Mouse (Mus musculus) heart, embryonic 11.5 days (tissue): ENCODE data around the gene Eaf2. TPM values are rescaled to one million over a fixed set of nuclear protein-coding genes. Genes with fewer than 3 reads are reported as not detected.

Source experiments
- ATAC-seq: fragments of 200-750 bp; cut with Nextera tagmentation; replicated peaks from 2 replicates; pipeline ENCODE4 v1.8.0; 2017; ENCODE audit warnings: moderate library complexity; ENCODE audit not compliant: insufficient number of reproducible peaks, low FRiP score, low TSS enrichment
- H3K27ac ChIP-seq: fragments of 300-500 bp; sonication (generic); 2 replicates; pipeline ENCODE4 v1.5.1; 2014; ENCODE audit warnings: mild to moderate bottlenecking, low read depth, low read length
- H3K27me3 ChIP-seq: fragments of 300-500 bp; sonication (generic); 2 replicates; pipeline ENCODE4 v1.6.1; 2014; ENCODE audit warnings: mild to moderate bottlenecking, low read length, mixed read lengths; ENCODE audit not compliant: control insufficient read depth, insufficient read depth
- H3K36me3 ChIP-seq: fragments of 300-500 bp; sonication (generic); 2 replicates; pipeline ENCODE4 v1.6.1; 2014; ENCODE audit warnings: mild to moderate bottlenecking, low read length, moderate library complexity, mixed read lengths; ENCODE audit not compliant: control insufficient read depth, insufficient read depth
- H3K4me1 ChIP-seq: fragments of 300-500 bp; sonication (generic); 2 replicates; pipeline ENCODE4 v1.6.1; 2014; ENCODE audit warnings: low read length; ENCODE audit not compliant: control insufficient read depth, insufficient read depth
- H3K4me2 ChIP-seq: fragments of 300-500 bp; sonication (generic); 2 replicates; pipeline ENCODE4 v1.6.1; 2014; ENCODE audit warnings: mild to moderate bottlenecking, moderate library complexity
- H3K4me3 ChIP-seq: fragments of 300-500 bp; sonication (generic); 2 replicates; pipeline ENCODE4 v1.5.1; 2014; ENCODE audit warnings: low read depth, low read length
- H3K9ac ChIP-seq: fragments of 300-500 bp; sonication (generic); 2 replicates; pipeline ENCODE4 v1.6.1; 2014; ENCODE audit warnings: mild to moderate bottlenecking, low read depth, low read length, moderate library complexity
- H3K9me3 ChIP-seq: fragments of 300-500 bp; sonication (generic); replicated peaks from 2 replicates; pipeline ENCODE4 v1.6.1; 2016; ENCODE audit warnings: low read length; ENCODE audit not compliant: control insufficient read depth
- WGBS: fragments of 180-500 bp; shearing (Covaris S2); extraction: QIAGEN DNeasy Blood & Tissue Kit; methylation state at CpG from one replicate; pipeline ENCODE4 v1.1.7; 2014; ENCODE audit not compliant: insufficient replicate concordance; 5-methylcytosine and 5-hydroxymethylcytosine counted together
- polyA plus RNA-seq: library from polyadenylated mRNA; unstranded; fragments of >200 nt; fragmentation: Nextera tagmentation; extraction: Ambion mirVana; gene quantifications from 2 replicates; pipeline ENCODE4 v1.2.1, GENCODE M21; 2014

Gene Eaf2
- polyA plus RNA-seq, 1 experiment from 2014 or later: 0.80 TPM

DNA sequence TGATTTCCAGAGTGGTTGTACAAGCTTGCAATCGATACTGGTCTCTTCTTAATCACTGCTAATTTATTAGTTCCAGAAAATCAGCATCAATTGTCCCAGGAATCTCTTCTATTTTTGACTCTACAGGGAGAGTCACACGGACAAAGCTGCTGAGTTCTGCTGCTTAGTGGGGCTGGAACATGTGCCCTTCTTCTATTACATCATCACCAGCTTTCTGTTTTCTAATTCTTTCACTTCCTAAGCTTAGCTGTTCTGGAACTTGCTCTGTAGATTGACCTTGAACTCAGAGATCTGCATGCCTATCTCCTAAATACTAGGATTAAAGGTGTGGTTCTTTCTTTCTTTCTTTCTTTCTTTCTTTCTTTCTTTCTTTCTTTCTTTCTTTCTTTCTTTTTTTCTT is 76.5 kb downstream of the Eaf2 start:
- WGBS: 76% methylated on average over 2 of the region's 2 CpGs
- Histone ChIP-seq H3K9me3 (no peaks in the 10 kb centered on the region), H3K4me3 (no peak overlapping the region), H3K9ac (no peak overlapping the region), H3K4me1 (no peaks in the 10 kb centered on the region), H3K27me3 (no peaks in the 10 kb centered on the region), H3K4me2 (no peak overlapping the region), H3K36me3 (no peaks in the 10 kb centered on the region), H3K27ac (no peak overlapping the region)
- ATAC-seq: no peak

DNA sequence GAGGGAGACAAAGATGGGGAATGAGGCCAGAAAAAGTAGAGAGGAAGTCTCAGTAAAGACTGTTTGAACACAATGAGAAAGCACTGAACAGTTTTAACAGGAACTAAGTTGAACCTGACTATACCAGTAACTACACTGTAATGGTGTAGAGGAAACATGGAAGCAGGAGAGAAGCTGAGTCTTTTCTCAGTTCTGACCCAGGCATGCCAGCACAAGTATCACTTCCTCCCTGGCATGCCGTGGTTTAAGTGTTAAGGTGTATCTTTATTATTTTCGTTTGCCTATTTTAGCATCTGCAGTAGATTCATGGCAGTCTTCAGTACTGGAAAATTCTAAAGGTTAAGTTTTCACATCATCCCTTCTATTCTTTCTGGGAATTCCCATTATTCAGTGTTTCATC is 79.8 kb downstream of the Eaf2 start:
- Histone ChIP-seq H3K9ac (no peak overlapping the region), H3K27me3 (no peaks in the 10 kb centered on the region), H3K4me1 (no peaks in the 10 kb centered on the region), H3K9me3 (no peaks in the 10 kb centered on the region), H3K27ac (no peak overlapping the region), H3K36me3 (no peaks in the 10 kb centered on the region), H3K4me2 (no peak overlapping the region), H3K4me3 (no peak overlapping the region)
- ATAC-seq: no peak
- WGBS: 78% methylated on average over 2 of the region's 2 CpGs

DNA sequence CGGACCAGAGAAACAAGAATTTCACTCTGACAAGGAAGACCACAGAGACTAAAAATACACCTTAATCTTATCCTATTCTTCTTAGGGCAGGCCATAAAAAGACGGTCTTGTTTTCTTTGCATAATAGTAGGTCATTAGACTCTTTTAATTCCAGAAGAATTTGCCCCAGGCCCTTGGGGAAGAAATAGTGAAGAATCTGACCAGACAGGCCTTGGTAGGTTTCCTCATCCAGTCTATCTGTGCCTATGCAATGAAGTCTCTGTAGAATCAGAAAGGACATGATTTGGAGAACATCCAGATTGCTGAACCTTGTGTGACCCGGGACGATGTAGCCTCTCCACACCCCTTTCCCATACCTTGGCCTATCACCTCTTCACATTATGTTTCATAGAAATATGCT is 84.6 kb downstream of the Eaf2 start:
- Histone ChIP-seq H3K4me2 (no peak overlapping the region), H3K4me3 (no peak overlapping the region), H3K9me3 (no peaks in the 10 kb centered on the region), H3K36me3 (no peaks in the 10 kb centered on the region), H3K27me3 (no peaks in the 10 kb centered on the region), H3K27ac (no peak overlapping the region), H3K9ac (no peak overlapping the region), H3K4me1 (no peaks in the 10 kb centered on the region)
- ATAC-seq: no peak
- 68% methylated on average over 4 of the region's 4 CpGs for WGBS

DNA sequence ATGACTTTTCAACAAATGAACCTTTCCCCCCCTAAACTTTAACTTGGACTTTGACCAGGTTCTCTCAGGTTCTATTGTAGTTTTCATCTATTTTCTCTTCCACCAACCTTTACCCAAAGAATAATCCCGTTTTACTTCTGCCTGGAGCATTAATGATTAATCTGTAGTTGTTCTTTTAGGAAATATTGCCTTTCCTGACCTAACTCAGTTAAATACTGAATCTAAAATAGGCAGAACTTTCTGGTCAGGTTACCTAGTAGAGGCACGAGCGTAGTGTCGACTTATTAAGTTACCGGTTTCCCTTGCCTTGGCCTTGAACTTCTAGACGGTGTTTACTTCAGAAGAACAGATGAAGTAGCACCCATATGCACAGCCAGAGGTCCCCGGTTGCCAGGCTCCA is 88.3 kb downstream of the Eaf2 start:
- no peak overlapping the region for H3K27ac ChIP-seq
- no peaks in the 10 kb centered on the region for H3K4me1 ChIP-seq
- no peaks in the 10 kb centered on the region for H3K27me3 ChIP-seq
- H3K9me3 ChIP-seq: no peaks in the 10 kb centered on the region
- no peaks in the 10 kb centered on the region for H3K36me3 ChIP-seq
- ATAC-seq: no peak
- H3K9ac ChIP-seq: no peak overlapping the region
- no peak overlapping the region for H3K4me2 ChIP-seq
- H3K4me3 ChIP-seq: no peak overlapping the region
- 77% methylated on average over 7 of the region's 7 CpGs for WGBS

DNA sequence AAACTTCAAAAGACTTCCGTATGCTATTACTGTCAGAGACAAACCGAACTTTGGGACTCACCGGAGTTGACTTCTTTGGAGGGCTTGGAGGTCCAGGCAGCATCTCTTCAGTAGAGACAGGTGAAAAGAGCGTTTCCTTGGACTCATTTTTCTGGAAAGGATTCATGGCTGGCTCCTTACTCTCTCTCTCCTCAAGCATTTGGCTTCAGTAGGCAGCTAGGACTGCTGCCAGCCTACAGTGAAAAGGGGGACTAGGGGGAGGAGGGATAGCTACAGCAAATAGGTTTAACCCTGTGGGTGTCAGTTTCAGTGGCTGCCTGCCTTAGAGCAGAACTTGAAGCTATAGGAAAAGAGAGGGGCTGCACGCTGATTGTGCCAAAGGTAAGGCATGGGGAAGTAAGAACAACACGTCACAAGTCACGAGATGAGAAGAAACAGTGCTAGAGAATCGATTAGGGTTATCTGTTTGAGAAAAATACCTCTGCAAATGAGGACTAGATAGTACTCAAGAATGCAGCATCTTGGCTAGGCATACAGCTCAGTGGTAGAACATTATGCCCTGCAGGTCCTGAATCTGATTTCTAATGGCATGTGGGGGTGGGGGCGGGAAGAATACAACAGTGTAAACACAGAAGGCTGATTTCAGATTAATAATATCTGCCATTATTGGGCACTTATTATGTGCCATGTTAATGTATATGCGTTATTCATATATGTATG is 90.0 kb downstream of the Eaf2 start, which contains the start of gene Slc15a2:
Gene Slc15a2 (minus strand): TSS at position 369 of the 720 bp plus-strand sequence.
- Histone ChIP-seq H3K9me3 (no peaks in the 10 kb centered on the region), H3K36me3 (no peaks in the 10 kb centered on the region), H3K27ac (no peak within 1 kb of the TSS), H3K4me2 (no peak within 1 kb of the TSS), H3K27me3 (no peaks in the 10 kb centered on the region), H3K4me1 (no peaks in the 10 kb centered on the region), H3K9ac (no peak within 1 kb of the TSS), H3K4me3 (no peak within 1 kb of the TSS)
- no peak for ATAC-seq
- WGBS: 62% methylated on average over 10 of the region's 10 CpGs

DNA sequence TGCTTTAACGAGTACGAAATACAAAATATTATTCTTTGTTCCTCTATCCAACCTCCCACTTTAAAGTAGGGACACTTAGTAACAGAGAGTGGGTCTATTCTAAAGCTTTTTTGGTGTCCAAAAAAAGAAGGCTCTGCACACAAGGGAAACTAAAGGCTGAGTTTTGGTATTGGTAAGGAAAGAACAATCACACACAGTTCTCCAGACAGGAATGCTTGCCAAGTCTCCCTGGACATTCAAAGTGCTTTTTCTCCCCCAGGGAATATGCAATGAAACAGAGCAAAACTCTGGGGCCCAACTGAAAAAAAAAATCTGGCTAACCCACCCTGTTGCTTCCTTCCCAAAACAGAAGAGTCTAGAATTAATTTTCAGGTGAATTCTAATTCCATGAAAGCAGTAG is 90.7 kb downstream of the Eaf2 start:
- Histone ChIP-seq H3K27me3 (no peaks in the 10 kb centered on the region), H3K4me3 (no peak overlapping the region), H3K4me1 (no peaks in the 10 kb centered on the region), H3K9ac (no peak overlapping the region), H3K36me3 (no peaks in the 10 kb centered on the region), H3K9me3 (no peaks in the 10 kb centered on the region), H3K27ac (no peak overlapping the region), H3K4me2 (no peak overlapping the region)
- 93% methylated on average over 2 of the region's 2 CpGs for WGBS
- no peak for ATAC-seq

DNA sequence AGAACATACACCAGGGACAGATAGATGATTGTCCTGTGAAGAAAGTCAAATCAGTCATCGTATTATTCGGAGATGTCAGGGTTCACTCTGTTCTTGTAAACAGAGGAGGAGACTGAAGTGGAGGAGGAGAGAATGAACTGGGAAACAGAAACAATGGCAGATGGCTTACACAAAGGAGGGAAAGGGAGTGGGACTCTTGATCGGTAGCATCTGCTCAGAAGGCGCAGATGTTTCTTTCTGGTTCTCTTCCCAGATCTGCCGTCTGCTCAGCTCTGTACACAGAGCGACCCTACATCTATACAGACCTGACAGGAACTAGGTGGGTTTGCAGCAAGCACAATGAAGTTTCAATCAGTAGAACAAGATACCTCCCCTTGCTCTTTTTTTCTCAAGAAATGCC is 99.1 kb downstream of the Eaf2 start:
- no peak for ATAC-seq
- Histone ChIP-seq H3K4me3 (no peak overlapping the region), H3K9me3 (no peaks in the 10 kb centered on the region), H3K27me3 (no peaks in the 10 kb centered on the region), H3K36me3 (no peaks in the 10 kb centered on the region), H3K4me1 (no peaks in the 10 kb centered on the region), H3K9ac (no peak overlapping the region), H3K27ac (no peak overlapping the region), H3K4me2 (no peak overlapping the region)
- WGBS: 88% methylated on average over 6 of the region's 6 CpGs

DNA sequence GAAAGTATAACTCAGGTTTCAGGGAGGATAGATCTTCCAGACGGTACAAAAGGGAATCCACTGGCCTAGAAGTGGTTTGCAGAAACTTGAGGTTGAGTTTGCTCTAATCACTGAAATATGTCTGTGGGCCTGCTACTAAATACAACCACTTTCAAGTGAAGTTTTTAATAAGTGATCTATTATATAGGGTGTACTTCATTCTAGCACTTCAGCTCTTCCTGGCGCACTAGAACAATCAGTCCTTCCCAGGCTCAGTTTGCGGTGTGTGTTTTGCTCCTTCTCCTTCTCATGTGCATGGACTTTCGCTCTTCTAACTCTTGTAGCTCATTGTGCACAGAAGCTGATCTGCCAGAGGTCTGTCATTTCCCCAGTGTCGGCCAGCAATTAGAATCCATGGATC is 101.8 kb downstream of the Eaf2 start:
- Histone ChIP-seq H3K27me3 (no peaks in the 10 kb centered on the region), H3K9me3 (no peaks in the 10 kb centered on the region), H3K4me3 (no peak overlapping the region), H3K4me2 (no peak overlapping the region), H3K4me1 (no peaks in the 10 kb centered on the region), H3K9ac (no peak overlapping the region), H3K36me3 (no peaks in the 10 kb centered on the region), H3K27ac (no peak overlapping the region)
- 81% methylated on average over 5 of the region's 5 CpGs for WGBS
- ATAC-seq: no peak

DNA sequence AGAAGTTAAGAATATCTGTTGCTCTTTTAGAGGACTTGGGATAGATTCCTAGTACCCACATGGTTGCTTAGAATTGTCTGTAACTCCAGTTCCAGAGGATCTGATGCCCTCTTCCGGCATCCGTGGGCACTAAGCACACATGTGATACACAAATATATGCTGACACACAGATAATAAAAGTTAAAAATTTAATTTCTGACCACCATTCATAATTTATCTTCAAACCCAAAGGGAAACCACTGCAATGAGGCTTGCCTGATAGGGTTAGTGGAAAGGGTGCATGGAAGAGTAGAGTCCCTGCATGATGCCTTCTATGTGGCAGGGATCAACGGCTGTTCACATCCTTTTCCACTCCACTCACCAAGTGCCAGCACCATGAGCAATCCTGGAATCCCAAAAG is 103.1 kb downstream of the Eaf2 start:
- ATAC-seq: no peak
- 87% methylated on average over 3 of the region's 3 CpGs for WGBS
- Histone ChIP-seq H3K27me3 (no peaks in the 10 kb centered on the region), H3K27ac (no peak overlapping the region), H3K4me3 (no peak overlapping the region), H3K4me1 (no peaks in the 10 kb centered on the region), H3K36me3 (no peaks in the 10 kb centered on the region), H3K9me3 (no peaks in the 10 kb centered on the region), H3K4me2 (no peak overlapping the region), H3K9ac (no peak overlapping the region)
